Mouse (Mus musculus) heart, postnatal 14 days (tissue): ENCODE measurements around the gene Vwa8. TPM values are rescaled to one million over a fixed set of nuclear protein-coding genes. Genes with fewer than 3 reads are reported as not detected.
A peak's percentile ranks its signal among the peaks of the same experiment; 100 is the strongest.
"Not testable (repeated sequence)": the region's sequence is repeated elsewhere in the genome, so short reads cannot be mapped to it uniquely, and the experiment has no call there.

Source experiments
- DNase-seq, 2 experiments: peaks; one replicate each; pipeline ENCODE4 v3.0.0; 2021 to 2022
- intact Hi-C: fragments of 180-260 bp; cut with DNase I; formaldehyde crosslinking; loops from one replicate; pipeline ENCODE4 v1.15.1; 2025
- total RNA-seq, 2 experiments: library from RNA; stranded (reverse); gene quantifications; 2 replicates each; pipeline ENCODE4 v1.2.3; 2021

Gene Vwa8
- total RNA-seq, 2 experiments from 2014 or later = 171 to 181 TPM

GRCm38 (mm10) chr14:78878402-78879045 lies 29.7 kb downstream of the Vwa8 start:
- intact Hi-C loops = no loop called here
- no peak for DNase-seq

DNA sequence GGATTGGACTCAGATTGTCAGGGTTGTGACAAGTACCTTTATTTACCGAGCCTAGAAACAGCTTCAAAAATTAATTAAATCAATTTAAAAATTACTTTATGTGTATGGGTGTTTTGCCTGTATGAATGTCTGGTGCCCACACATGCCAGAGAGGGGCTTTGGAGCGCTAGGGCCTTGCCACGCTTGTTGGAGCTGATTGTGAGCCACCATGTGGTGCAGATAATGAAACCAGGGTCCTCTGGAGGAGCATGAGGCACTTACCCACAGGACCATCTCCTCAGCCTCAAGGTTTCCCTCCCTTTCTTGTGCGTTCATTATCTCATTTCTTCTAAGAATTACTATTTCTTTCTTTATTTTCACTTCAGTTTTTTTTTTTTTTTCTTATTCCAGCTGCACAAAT lies 32.0 kb downstream of the Vwa8 start:
- DNase-seq = no peak
- intact Hi-C loops = no loop called here

GRCm38 (mm10) chr14:78881563-78881962 lies 32.7 kb downstream of the Vwa8 start:
- no peak for DNase-seq
- intact Hi-C loops = no loop called here

- intact Hi-C loops = no loop called here
Measured at GRCm38 (mm10) chr14:78885915-78886534, 37.2 kb downstream of the Vwa8 start.

DNA sequence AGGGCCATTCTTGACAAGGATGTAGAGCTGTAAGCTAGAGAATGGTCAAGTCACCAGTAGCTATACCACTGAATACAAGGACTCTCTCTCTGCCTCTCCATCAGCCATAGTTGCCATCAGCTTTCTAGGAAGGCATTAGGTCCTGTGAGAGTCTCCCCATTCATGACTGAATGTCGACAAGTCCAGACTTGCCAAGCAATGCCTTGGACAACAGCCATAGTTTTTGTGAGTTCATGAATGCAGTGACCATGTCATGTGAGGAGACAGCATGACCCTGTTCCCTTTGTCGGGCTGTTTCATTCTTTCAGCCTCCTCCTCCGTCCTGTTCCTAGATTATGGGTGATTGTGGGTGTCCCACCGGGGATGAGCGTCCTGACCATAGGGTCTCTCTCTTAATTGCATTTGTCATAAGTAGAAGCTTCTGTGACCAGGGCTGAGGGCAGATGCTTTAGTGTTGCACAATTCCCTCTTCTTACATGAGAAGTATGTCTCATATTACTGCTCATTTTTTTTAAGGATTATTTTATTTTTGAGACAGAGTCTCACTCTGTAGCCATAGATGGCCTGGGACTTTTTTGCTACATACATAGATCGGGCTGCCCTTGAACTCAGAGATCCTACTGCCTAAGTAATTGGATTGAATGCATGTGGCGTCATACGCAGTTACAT lies 37.8 kb downstream of the Vwa8 start:
- peak; percentile 33 to 68 for DNase-seq
- intact Hi-C loops = no loop called here

More at GRCm38 (mm10) chr14:78885915-78886534, 37.2 kb downstream of the Vwa8 start:
- DNase-seq = no peak

DNA sequence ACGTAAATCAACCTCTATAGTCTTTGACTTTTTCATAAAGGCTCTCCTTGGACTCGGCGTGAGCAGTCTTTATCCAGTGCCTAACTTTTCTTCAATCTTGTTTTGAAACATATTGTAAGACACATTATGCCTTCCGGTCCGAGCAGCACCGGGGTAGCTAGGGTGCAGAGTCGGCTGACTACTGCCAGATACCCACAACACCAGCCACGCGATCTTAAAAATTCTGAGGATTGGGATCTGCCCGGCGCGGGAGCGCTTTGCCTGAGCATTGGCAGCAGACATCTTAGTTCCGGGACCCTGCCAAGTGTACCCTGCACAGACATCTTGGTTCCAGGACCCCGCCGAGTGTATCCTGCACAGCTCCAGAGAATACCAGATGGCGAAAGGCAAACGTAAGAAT lies 38.6 kb downstream of the Vwa8 start:
- intact Hi-C loops, DNase-seq: not testable (repeated sequence)

DNA sequence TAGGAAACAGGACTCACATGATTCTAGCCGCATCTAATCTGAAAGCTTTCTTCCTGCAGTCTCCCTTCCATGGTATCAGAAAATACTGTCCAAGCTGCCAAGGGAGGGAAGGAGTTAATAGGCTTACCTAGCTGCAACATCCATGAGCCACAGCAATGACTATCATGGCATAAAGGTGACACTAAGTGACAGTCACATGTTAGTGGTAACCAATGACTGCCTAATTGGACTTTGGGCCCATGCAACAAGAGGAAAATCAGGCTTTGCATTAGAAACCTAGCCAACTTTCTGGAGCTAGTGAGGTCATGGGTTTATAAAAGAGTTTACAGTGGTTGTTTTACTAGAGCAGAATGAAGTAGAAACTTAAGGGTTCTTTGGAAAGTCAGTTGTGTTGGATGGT lies 46.6 kb downstream of the Vwa8 start:
- intact Hi-C loops = no loop called here
- no peak for DNase-seq

GRCm38 (mm10) chr14:78896252-78896651 lies 47.4 kb downstream of the Vwa8 start:
- DNase-seq = peak; percentile 49 to 72
- intact Hi-C loops = no loop called here

- intact Hi-C loops = no loop called here
- peak in 1 of 2 experiments; percentile 10 for DNase-seq
Measured at GRCm38 (mm10) chr14:78900770-78901169, 51.9 kb downstream of the Vwa8 start.

DNA sequence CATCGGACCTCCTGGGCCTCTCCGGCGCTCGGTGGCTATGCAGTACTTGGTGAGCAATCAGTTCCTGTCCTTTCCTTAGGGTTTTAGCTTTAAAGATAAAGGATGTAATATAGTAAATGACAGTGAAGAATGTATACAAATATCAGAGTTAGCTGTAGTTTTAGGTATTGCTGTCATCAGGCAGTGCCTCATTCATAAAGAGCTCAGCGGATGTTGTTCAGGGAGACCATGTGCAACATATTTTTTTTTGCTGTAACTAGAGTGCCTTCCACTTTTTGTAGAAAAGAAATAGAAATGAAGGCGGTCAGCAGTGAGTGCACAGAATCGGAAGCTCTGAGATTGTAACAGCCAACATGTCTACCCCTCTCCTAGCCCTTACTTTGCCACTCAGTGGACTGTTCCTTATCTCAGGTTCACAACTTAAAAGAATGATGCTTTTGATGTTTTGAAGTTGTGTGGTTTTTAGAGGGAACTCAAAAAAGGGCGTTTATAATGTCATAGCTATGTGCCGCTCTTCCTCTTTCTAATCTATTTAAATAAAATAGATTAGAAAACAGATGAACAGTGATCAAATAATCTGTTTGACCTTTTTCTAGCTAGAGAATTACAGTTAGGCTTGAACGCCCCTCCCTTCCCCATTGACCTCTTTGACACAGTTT lies 59.5 kb downstream of the Vwa8 start:
- DNase-seq = no peak
- intact Hi-C loops = no loop called here

- DNase-seq = no peak
- intact Hi-C loops = no loop called here
Measured at GRCm38 (mm10) chr14:78912076-78912475, 63.2 kb downstream of the Vwa8 start.

DNA sequence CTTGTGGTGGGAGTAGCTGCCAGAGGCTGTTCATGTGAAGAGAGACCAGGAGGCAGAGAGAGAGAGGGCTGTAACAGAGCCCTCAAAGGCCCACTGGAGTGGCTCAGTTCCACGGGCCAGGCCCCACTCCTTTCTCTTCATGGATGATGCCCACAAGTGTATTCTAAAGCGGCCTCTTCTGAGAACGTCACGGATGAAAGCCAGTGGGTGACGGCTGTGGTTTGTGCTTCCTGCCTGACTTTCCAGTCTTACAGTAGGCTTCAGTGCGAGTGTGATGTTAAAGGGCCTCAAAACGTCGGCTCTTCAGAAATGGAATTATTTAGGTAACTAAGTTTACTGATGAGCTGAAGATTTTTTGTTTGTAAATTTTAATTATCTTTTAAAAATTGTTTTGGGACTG lies 65.3 kb downstream of the Vwa8 start:
- intact Hi-C loops = no loop called here
- no peak for DNase-seq

DNA sequence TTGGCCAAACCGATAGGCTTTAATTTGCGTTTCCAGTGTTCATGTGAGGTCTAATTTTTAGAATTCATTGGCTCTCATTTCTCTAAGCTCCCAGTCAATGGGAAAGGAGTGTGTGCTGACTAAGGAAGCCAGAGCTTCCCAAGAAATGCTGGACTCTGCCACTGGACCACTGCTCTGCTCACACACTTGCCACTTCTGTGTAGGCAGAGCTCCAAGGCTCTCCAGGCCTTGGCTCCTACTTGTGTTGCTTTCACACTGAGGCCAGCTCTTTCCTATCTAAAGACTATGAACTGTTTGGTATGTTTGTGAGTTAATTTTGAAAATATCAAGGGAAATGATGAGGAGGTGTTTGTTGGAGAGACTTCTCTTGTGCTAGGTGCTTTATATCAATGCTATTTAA lies 67.8 kb downstream of the Vwa8 start:
- peak in 1 of 2 experiments; percentile 13 for DNase-seq
- intact Hi-C loops = no loop called here

DNA sequence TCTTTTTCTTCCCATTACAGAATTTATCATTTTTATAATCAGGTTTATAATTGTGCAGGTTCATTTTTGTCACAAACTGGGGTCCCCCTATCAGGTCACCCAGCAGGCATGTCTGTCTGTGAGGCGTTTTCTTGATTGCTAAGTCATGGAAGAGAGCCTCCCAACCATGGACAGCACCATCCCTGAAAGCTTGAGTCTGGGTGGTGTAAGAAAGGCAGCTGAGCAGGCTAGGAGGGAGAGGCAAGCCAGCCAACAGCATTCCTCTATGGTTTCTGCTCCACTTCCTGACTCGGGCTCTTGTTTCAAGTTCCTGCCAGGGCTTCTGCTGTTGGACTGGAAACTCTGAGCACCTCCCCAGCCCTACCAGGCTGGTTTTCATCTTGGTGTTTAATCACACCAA lies 72.4 kb downstream of the Vwa8 start:
- intact Hi-C loops = no loop called here
- DNase-seq = no peak

DNA sequence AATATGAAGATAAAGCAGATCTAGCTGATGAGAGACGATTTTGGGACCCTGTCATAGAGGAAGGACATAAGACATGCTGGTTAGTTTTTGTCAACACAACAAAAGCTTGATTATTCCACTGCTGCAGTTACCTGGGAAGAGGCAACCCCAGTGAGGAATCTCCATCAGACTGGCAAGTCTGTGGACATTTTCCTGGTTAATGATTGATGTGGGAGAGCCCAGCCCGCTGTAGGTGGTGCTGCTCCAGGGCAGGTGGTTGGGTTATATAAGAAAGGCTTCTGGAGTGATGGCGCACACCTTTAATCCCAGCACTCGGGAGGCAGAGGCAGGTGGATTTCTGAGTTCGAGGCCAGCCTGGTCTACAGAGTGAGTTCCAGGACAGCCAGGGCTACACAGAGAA lies 74.8 kb downstream of the Vwa8 start:
- no peak for DNase-seq
- intact Hi-C loops = no loop called here

DNA sequence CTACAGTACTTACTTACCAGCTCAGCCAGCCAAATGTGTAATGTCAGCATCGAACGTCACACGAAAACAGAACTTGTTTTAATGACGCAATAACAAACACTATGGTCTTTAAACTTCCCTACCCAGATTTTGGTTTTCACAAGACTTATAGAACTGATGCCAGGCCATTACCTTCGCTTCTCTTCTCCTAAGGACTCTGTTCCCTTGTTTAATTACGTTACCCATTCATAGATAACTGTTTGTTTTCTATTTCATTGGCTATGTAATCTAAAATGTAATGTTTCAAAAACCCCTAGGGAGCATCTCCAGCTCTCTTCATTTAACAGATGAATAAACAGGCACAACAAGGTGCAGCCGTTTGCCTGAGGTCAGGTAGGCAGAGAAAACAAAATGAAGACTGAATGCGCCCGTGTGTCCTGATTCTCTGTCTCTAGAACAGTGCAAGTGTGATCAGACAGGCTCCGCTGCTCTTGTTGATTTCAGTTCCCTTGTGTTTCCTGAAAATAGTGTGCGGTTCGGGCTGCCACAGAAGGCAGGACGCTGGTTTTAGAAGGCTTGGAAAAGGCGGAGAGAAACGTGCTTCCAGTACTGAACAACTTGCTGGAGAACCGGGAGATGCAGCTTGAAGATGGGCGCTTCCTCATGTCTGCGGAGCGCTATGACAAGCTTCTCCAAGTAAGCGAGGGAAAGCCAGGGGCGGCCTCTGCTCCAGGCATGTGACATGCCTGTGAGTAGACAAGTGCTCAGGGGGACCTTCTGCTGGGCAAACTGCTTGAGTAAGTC lies 76.1 kb downstream of the Vwa8 start:
- intact Hi-C loops = no loop called here

GRCm38 (mm10) chr14:78932094-78932493 lies 83.2 kb downstream of the Vwa8 start:
- DNase-seq = no peak
- intact Hi-C loops = no loop called here

More for the DNA sequence above, 76.1 kb downstream of the Vwa8 start:
- DNase-seq = no peak

DNA sequence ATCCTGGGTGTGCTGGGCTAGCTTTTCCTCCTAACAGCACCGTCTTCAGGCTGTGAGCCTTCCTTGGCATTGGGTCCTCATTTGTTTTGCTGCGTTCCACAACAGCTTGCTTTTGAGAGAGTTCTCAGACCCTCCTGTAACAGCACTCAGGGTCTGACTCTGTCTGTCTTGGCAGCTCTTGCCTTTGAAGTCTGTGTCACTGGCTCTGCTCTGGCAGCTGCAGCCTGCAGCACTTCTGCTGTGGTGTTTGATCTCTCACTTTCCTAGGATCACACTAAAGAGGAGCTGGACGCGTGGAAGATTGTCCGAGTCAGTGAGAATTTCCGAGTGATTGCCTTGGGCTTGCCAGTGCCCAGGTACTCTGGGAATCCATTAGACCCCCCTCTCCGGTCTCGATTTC lies 84.5 kb downstream of the Vwa8 start:
- no peak for DNase-seq
- intact Hi-C loops = no loop called here

DNA sequence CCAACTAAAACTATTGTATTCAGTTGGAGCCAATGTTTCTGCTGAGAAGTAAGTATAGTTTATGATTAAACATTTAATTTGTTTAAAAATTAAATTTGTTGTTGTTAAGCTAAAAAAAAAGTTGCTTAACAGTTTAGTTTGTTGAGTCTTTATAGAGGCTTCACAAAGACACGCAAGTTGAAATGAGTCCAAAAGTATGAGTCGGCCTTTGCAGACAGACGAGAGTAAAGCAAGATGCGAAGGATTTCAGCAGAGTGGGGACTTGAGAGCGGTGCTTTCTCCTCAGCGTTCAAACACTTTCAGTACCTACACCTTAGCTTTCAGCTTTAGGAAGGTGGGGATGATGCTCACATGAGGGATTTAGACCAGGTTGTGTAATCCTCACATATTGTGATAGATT lies 85.7 kb downstream of the Vwa8 start:
- DNase-seq = no peak
- intact Hi-C loops = no loop called here

DNA sequence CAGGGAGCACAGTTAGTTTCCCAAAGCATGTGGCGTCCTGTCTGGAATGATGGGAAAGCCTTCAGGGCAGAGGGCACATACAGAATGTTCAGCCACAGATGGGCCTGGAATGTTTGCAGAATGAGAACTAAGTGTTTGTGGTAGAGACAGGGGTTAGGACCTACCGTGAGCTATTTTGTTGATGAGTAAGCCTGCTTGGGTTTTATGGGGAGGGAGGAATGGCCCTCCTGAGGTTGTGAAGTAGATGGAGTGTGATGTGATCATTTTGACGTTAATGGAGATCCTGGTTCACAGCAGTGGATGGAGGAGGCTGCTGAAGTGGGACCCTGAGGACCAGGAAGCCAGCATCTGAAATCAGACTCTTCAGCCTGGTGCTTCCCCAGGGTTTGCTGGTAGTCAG lies 86.9 kb downstream of the Vwa8 start:
- intact Hi-C loops = no loop called here

More for the DNA sequence above, 86.9 kb downstream of the Vwa8 start:
- DNase-seq = no peak
